Mouse (Mus musculus): ENCODE results near the gene Vmn1r169.
"Not testable (repeated sequence)": the region's sequence is repeated elsewhere in the genome, so short reads cannot be mapped to it uniquely, and the experiment has no call there.

Gene Vmn1r169

GRCm38 (mm10) chr7:23575226-23575625 lies at the start of gene Vmn1r169:
TSS of gene Vmn1r169 (plus strand) at chr7:23575526.
- CTCF ChIA-PET = not testable (repeated sequence)

GRCm38 (mm10) chr7:23539432-23539831 lies 35.9 kb upstream of the Vmn1r169 start, which contains the start of gene Vmn1r168:
TSS of gene Vmn1r168 (plus strand) at chr7:23539732.
- CTCF ChIA-PET = not testable (repeated sequence)

GRCm38 (mm10) chr7:23605875-23606274 lies 30.5 kb downstream of the Vmn1r169 start, which contains the start of gene Vmn1r170:
TSS of gene Vmn1r170 (plus strand) at chr7:23606175.
- CTCF ChIA-PET = not testable (repeated sequence)

Data from spleen, embryonic (tissue).